Mouse (Mus musculus): ENCODE data around the gene Stard13.

Gene Stard13

GRCm38 (mm10) chr5:151228367-151229005 lies 5.2 kb downstream of the Stard13 start:
- DNase-seq (ENCODE audit: low read depth, low spot score), result peak; percentile 34

DNA sequence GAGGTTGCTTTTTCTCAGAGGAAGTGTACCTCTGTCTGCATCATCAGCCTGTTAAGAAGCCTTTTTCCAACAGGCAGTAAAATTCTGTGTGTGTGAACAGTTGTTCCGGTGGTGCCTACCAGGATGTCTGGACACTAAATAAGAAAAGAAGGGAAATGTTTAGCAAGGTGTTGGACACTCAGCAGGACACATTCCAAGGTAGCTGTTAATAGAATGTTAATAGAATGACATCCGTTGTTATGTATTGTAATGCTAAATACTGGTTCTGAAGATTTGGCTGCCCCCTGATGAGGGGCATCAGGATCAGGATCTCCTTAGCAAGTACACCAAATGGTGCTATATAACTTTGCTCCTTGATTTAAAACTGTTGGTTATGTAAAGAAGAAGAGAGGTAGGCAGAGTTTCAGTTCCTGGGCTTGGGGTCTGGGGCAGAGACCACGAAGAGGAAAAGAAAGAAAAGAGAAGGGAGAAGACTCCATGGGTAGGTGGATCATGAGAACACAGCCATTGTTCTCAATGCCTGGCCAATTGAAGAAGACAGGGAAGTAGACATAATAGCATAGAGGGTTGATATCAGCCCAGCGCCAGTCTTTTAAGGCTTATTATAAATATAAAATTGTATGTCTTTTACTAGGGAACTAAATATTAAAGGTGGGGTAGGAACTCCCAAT lies 9.8 kb downstream of the Stard13 start:
- DNase-seq (ENCODE audit: low read depth, low spot score), result no peak

GRCm38 (mm10) chr5:151222791-151223190 lies 10.8 kb downstream of the Stard13 start:
- DNase-seq (ENCODE audit: low read depth, low spot score), result no peak

DNA sequence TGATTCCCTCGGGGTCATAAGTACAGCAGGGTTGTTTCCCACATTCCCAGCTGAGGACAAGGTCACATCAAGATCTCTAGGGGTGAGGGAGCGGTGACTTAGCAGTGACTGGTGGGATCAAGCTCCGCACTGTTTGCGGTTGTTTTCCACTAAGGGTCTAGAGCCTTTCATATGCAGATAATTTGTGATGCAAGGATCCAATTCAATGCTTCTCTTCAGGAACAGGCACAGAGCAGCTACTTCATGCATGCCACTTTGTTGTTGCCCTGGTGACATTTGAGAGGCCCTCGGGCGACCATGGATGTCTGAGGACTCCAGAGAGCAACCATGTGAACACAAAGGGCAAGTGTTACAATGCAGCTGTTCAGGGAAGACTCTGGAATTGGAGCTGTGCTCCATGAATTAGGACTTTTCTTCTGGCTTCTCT lies 14.9 kb downstream of the Stard13 start:
- peak; percentile 37 for DNase-seq (ENCODE audit: low read depth, low spot score)

- no peak for DNase-seq (ENCODE audit: low read depth, low spot score)
Observed at GRCm38 (mm10) chr5:151213097-151213496, 20.5 kb downstream of the Stard13 start.

DNA sequence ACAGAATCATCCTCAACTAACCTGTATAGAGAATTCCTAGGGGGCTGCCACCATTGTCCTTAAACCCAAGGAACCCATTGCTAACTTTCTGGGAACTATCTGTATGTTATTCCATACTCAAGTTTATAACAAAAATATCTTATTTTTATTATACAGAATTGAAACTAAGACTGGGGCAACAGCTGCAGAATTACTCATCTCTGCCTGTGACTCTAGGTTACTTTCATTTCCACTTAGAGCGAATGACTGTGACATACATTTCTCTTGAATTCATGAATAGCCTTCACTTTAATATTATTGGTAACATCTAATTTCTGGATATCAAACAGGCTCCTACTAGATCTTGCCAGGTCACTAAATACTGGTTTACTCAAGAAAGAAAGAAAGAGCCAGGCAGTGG lies 22.8 kb downstream of the Stard13 start:
- no peak for DNase-seq (ENCODE audit: low read depth, low spot score)

GRCm38 (mm10) chr5:151210060-151210459 lies 23.6 kb downstream of the Stard13 start:
- DNase-seq (ENCODE audit: low read depth, low spot score), result no peak

DNA sequence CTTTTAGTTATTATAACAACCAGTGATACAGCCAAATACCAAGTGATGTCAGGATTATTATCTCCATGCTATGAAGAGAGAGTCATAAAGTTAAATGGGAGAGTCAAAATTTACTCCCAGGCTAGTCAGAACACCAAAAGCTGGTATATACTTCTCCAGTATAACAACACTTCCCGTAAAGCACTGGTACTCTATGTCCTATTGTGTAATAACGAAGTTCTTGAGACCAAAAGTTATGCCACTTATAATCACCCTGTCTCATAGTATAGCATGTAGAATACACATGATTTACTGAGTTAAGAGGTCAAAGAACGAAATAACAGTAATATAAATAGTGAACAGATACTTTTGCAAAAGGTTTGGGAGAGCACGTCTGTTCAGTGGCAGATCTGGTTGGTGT lies 28.6 kb downstream of the Stard13 start:
- no peak for DNase-seq (ENCODE audit: low read depth, low spot score)

GRCm38 (mm10) chr5:151202925-151203324 lies 30.7 kb downstream of the Stard13 start:
- DNase-seq (ENCODE audit: low read depth, low spot score), result peak; percentile 23

DNA sequence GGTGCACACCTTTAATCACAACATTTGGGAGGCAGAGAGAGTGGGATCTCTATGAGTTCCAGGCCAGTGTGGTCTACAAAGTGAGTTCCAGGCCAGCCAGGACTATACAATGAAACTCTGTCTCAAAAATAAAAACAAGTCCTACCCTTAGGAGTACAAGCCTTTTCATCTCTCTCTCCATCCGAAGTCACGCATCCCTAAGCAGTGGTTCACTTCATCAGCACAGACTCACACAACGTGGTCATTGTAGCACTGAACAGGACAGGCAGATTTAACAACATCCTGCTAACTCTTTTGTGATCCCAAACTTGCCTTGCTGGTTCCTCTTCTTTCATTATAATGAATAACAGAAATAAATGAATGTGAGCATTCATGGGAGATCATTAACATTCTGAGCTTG lies 32.4 kb downstream of the Stard13 start:
- DNase-seq (ENCODE audit: low read depth, low spot score), result no peak

- no peak for DNase-seq (ENCODE audit: low read depth, low spot score)
Observed at GRCm38 (mm10) chr5:151199235-151199634, 34.4 kb downstream of the Stard13 start.

DNA sequence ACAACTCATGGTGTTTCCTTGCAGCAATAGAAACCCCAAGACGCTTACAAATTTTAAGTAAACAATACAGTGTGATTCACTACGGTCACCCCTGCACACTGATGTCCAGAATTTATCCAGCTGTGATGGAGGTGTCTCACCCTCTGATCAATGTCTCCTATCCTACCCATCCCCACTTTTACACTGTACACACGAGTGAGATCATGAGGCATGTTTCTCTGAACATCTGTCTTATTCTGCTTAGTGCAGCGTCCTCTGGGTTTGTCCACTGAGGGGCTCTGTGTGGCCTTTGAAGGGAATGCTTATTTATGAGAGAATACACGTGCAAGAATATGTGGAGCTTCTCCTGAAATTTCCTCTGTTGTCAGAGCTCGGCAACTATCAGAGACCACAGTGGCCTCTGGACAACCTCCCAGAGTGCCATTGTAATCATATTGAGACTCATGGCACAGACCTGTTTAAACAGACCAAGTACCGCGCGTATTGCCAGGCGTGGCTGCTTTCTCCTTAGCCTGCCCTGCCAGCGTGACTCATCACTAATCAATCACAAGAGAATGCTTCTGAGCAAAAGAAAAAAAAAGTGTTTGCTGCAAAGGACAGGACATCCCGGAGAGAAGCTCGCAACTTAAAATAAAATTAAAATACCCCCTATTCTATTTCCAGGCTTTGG lies 36.9 kb downstream of the Stard13 start:
- no peak for DNase-seq (ENCODE audit: low read depth, low spot score)

GRCm38 (mm10) chr5:151193885-151194520 lies 39.6 kb downstream of the Stard13 start:
- DNase-seq (ENCODE audit: low read depth, low spot score), result no peak

DNA sequence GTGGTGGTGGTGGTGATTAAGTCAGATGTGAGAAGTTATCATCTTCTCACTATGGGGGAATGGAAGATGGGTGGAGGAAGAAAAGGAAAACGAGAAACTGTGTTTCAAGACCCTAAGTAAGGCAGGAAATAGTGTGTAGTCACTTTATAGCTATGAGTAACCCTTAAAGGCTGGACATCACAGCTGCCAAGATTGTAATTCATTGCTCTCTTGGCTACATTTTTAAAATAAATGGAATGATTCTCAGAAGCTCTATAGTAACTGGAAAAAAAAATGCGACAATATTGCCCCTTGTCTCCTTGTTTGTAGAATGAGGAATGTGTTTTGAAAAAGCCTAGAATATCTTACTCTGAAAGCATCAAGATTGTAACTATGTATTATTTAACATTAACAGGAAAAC lies 41.4 kb downstream of the Stard13 start:
- DNase-seq (ENCODE audit: low read depth, low spot score), result no peak

- no peak for DNase-seq (ENCODE audit: low read depth, low spot score)
Observed at GRCm38 (mm10) chr5:151190764-151191163, 42.9 kb downstream of the Stard13 start.

- DNase-seq (ENCODE audit: low read depth, low spot score), result peak; percentile 76
Observed at GRCm38 (mm10) chr5:151189789-151190378, 43.8 kb downstream of the Stard13 start.

DNA sequence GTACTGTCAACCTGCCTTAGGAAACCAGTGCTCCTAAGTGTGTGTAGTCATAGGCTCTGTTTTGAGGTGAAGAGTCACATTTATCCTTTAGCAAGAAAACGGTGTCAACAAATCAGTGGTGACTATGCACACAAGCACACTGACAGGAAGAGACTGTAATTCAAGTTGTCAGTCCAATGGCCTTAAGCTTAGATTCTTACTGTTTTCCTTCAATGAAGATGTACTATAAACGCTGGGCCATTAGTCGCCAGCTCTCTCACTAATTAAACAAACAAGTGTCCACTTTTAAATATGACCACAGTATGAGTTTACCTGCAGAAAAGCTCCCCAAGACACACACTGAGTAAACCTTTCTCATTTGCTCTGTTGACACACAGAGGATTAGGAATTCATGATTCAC lies 44.3 kb downstream of the Stard13 start:
- DNase-seq (ENCODE audit: low read depth, low spot score), result no peak

- no peak for DNase-seq (ENCODE audit: low read depth, low spot score)
Observed at GRCm38 (mm10) chr5:151188659-151189058, 45.0 kb downstream of the Stard13 start.

DNA sequence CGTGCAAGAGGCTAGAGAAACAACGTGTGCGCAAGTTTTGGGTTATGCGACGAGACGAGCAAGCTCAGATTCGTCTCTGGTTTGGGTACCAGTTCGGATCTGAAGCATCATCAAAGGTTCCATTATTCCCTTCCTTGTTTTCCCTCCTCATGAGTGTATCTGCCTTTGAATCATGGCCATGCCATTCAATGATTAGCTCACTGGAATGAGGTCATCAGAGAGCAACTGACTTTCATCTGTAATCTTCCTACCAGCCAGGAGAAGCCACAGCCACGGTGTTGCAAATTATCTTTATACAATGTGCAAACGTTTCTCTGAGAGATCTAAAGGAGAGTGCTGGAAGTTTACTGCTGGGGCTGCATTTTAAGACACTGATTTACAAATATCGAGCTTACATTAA lies 46.3 kb downstream of the Stard13 start:
- peak; percentile 74 for DNase-seq (ENCODE audit: low read depth, low spot score)

DNA sequence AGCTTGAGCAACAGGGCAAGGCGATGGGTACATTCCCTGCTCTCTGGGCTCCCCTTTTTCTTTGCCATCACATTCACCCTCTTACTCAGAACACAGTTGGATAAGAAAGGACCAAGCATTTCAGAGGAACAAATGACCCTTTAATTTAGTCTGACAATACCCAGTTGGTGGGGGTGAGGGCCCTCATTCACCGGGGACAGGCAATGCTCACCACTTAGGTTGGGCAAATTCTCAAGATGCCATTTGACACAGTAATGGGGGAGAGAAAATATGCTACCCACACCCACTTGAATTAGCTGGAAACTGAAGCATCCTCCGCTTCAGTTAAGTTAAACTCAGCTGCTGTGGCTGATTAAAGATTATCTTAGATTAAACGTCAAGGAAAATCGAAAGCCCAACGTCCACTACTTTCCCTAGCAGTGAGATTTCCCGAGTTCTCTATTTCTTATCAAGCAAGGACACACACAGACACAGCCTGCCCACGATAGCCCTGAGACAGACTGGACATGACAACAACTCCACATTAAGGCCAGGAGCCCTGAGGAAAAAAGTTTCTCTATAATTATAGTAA lies 48.3 kb downstream of the Stard13 start:
- DNase-seq (ENCODE audit: low read depth, low spot score), result no peak

DNA sequence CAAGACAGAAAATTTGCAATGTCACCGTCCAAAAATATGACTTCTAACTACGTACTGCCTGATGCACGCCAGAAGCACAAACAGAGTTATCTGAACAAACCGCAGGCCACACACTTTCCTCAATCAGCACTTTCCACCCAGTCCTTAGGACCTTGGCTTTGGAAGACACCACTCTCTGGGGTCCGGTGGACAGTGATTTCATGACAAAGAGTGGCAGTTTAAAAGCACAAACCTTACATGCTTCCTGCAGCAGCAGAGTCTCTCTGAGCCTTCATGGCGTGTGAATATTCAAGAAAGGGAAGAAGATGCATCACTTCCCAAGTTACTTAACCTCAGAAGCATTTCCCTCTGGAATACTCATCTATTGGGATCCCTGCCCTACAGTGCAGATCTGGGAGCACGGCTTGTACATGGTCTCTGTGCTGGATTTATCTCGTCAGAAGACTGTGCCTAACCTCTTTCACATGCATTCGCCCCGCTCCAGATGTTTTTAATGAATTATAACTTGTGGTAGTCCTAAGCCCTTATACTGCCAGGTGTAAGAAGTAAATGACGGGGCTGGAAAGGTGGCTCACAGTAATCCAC lies 49.9 kb downstream of the Stard13 start:
- DNase-seq (ENCODE audit: low read depth, low spot score), result no peak
